Mouse (Mus musculus) bone marrow, adult 2 months (tissue): ENCODE results near the gene B830017H08Rik. TPM values are rescaled to one million over a fixed set of nuclear protein-coding genes. Genes with fewer than 3 reads are reported as not detected.

Experiments
- H3K27ac ChIP-seq: fragments of 200-500 bp; 2 replicates; pipeline ENCODE4 v1.5.1; 2012; ENCODE audit warnings: low read depth, mild to moderate bottlenecking, control low read depth, inconsistent platforms, low read length; ENCODE audit not compliant: control insufficient read depth, poor library complexity, insufficient read depth
- H3K4me1 ChIP-seq: fragments of 200-500 bp; 2 replicates; pipeline ENCODE4 v1.6.1; 2011; ENCODE audit warnings: low read length; ENCODE audit not compliant: control insufficient read depth, insufficient read depth
- H3K4me3 ChIP-seq: fragments of 200-500 bp; replicated peaks from 2 replicates; pipeline ENCODE3; 2011; ENCODE audit warnings: mild to moderate bottlenecking, low read depth, low read length, control low read depth; ENCODE audit not compliant: control insufficient read depth
- CTCF ChIP-seq: fragments of 200-500 bp; IDR thresholded peaks from 2 replicates; pipeline ENCODE4 v1.5.1; 2011; ENCODE audit warnings: low read length, control low read depth; ENCODE audit not compliant: control insufficient read depth, insufficient read depth
- POLR2A ChIP-seq: fragments of 200-500 bp; IDR thresholded peaks from 2 replicates; pipeline ENCODE4 v1.6.1; 2011; ENCODE audit warnings: low read depth, mild to moderate bottlenecking, control low read depth, low read length, borderline replicate concordance; ENCODE audit not compliant: control insufficient read depth
- WGBS: fragments of 180-500 bp; shearing (Covaris S2); methylation state at CpG from one replicate; pipeline ENCODE4 v1.1.7; 2018; 5-methylcytosine and 5-hydroxymethylcytosine counted together
- polyA plus RNA-seq: library from polyadenylated mRNA; stranded (reverse); fragments of >200 nt; gene quantifications from 2 replicates; pipeline ENCODE4 v1.2.4, GENCODE M21; 2011; ENCODE audit warnings: low replicate concordance; ENCODE audit not compliant: missing spikeins, insufficient read depth, insufficient read length

B830017H08Rik gene
- polyA plus RNA-seq, 1 experiment = not detected

GRCm38 (mm10) chr16:17835481-17835880, 2.6 kb downstream of the B830017H08Rik start:
- no peak overlapping the region for H3K27ac ChIP-seq
- no peaks in the 10 kb centered on the region for H3K4me1 ChIP-seq
- TF ChIP-seq CTCF = no peak
- TF ChIP-seq POLR2A = no peak
- WGBS = 41% methylated on average over 13 of the region's 13 CpGs
- no peak overlapping the region for H3K4me3 ChIP-seq

- H3K4me1 ChIP-seq = no peaks in the 10 kb centered on the region
- TF ChIP-seq POLR2A (no peak), CTCF (no peak)
- 70% methylated on average over 6 of the region's 6 CpGs for WGBS
- no peak within 1 kb of the TSS for H3K4me3 ChIP-seq
- no peak within 1 kb of the TSS for H3K27ac ChIP-seq
These were observed 5.1 kb downstream of the B830017H08Rik start, which contains the start of gene Car15 for GRCm38 (mm10) chr16:17838051-17838450. Car15 (minus strand) TSS chr16:17838364.

- 85% methylated on average over 4 of the region's 4 CpGs for WGBS
- Histone ChIP-seq H3K4me3 (no peak overlapping the region), H3K27ac (no peak overlapping the region), H3K4me1 (no peaks in the 10 kb centered on the region)
- no peak for TF ChIP-seq POLR2A
- TF ChIP-seq CTCF = no peak
These were observed 7.1 kb downstream of the B830017H08Rik start for GRCm38 (mm10) chr16:17839976-17840375.

- TF ChIP-seq CTCF (no peak), POLR2A (no peak)
- no peak overlapping the region for H3K4me3 ChIP-seq
- H3K27ac ChIP-seq = no peak overlapping the region
- no peaks in the 10 kb centered on the region for H3K4me1 ChIP-seq
- 90% methylated on average over 7 of the region's 7 CpGs for WGBS
These were observed 9.5 kb downstream of the B830017H08Rik start for GRCm38 (mm10) chr16:17842437-17842836.

- Histone ChIP-seq H3K27ac (no peak overlapping the region), H3K4me3 (no peak overlapping the region), H3K4me1 (no peaks in the 10 kb centered on the region)
- 90% methylated on average over 10 of the region's 10 CpGs for WGBS
- TF ChIP-seq POLR2A (no peak), CTCF (no peak)
These were observed 10.9 kb downstream of the B830017H08Rik start for GRCm38 (mm10) chr16:17843701-17844365.

GRCm38 (mm10) chr16:17848431-17848830, 15.5 kb downstream of the B830017H08Rik start:
- no peaks in the 10 kb centered on the region for H3K4me1 ChIP-seq
- no peak overlapping the region for H3K4me3 ChIP-seq
- TF ChIP-seq POLR2A (no peak), CTCF (no peak)
- no peak overlapping the region for H3K27ac ChIP-seq
- 65% methylated on average over 6 of the region's 6 CpGs for WGBS

- no peak overlapping the region for H3K27ac ChIP-seq
- H3K4me1 ChIP-seq = no peaks in the 10 kb centered on the region
- no peak for TF ChIP-seq POLR2A
- peak; percentile 61 for TF ChIP-seq CTCF
- no peak overlapping the region for H3K4me3 ChIP-seq
- WGBS = 24% methylated on average over 1 of the region's 1 CpGs
These were observed 16.0 kb downstream of the B830017H08Rik start for GRCm38 (mm10) chr16:17848928-17849327.

- Histone ChIP-seq H3K27ac (no peak overlapping the region), H3K4me1 (no peaks in the 10 kb centered on the region), H3K4me3 (no peak overlapping the region)
- TF ChIP-seq CTCF = no peak
- no peak for TF ChIP-seq POLR2A
- WGBS = 82% methylated on average over 6 of the region's 6 CpGs
These were observed 16.6 kb downstream of the B830017H08Rik start for GRCm38 (mm10) chr16:17849486-17849885.
